Mouse (Mus musculus): Measurements from ENCODE around the gene Dgkg. TPM values are rescaled to one million over a fixed set of nuclear protein-coding genes. Genes with fewer than 3 reads are reported as not detected.
A peak's percentile ranks its signal among the peaks of the same experiment; 100 is the strongest.

Gene Dgkg
- total and polyA plus RNA-seq, 2 experiments from 2014 or later, result 0.08 to 0.44 TPM

- Histone ChIP-seq H3K36me3 (replicated peaks; ENCODE audit: control insufficient read depth, insufficient read depth, low read length) (no peaks in the 10 kb centered on the region), H3K9me3 (replicated peaks; ENCODE audit: control insufficient read depth, low read length) (no peaks in the 10 kb centered on the region), H3K9ac (replicated peaks; ENCODE audit: low read depth, low read length) (no peak overlapping the region), H3K4me2 (ENCODE audit: low read depth, low read length) (no peak overlapping the region), H3K4me1 (ENCODE audit: control insufficient read depth, insufficient read depth) (peaks cover 13% of the 10 kb centered on the region), H3K4me3 (ENCODE audit: low read depth, low read length) (no peak overlapping the region), H3K27ac (ENCODE audit: low read depth) (no peak overlapping the region), H3K27me3 (ENCODE audit: control insufficient read depth, insufficient read depth, low read length) (no peaks in the 10 kb centered on the region)
- WGBS, result 82% methylated on average over 4 of the region's 4 CpGs
- no peak for TF ChIP-seq CTCF (IDR thresholded peaks at IDR 0.05; ENCODE audit: low read depth)
- TF ChIP-seq EP300 (IDR thresholded peaks at IDR 0.05; ENCODE audit: low read depth), result no peak
- ATAC-seq (ENCODE audit: insufficient read depth, low read depth), result no peak
- DNase-seq (ENCODE audit: low spot score), result no peak
Observed at GRCm38 (mm10) chr16:22441317-22441716, 215.7 kb downstream of the Dgkg start.

- no peak for TF ChIP-seq EP300 (IDR thresholded peaks at IDR 0.05; ENCODE audit: low read depth)
- TF ChIP-seq CTCF (IDR thresholded peaks at IDR 0.05; ENCODE audit: low read depth), result peak; percentile 38
- Histone ChIP-seq H3K9ac (replicated peaks; ENCODE audit: low read depth, low read length) (peak overlapping the region; percentile 35), H3K4me3 (ENCODE audit: low read depth, low read length) (peak overlapping the region; percentile 89), H3K27me3 (ENCODE audit: control insufficient read depth, insufficient read depth, low read length) (no peaks in the 10 kb centered on the region), H3K4me1 (ENCODE audit: control insufficient read depth, insufficient read depth) (peaks cover 13% of the 10 kb centered on the region), H3K4me2 (ENCODE audit: low read depth, low read length) (peak overlapping the region; percentile 66), H3K9me3 (replicated peaks; ENCODE audit: control insufficient read depth, low read length) (no peaks in the 10 kb centered on the region), H3K27ac (ENCODE audit: low read depth) (peak overlapping the region; percentile 82), H3K36me3 (replicated peaks; ENCODE audit: control insufficient read depth, insufficient read depth, low read length) (no peaks in the 10 kb centered on the region)
- ATAC-seq (ENCODE audit: insufficient read depth, low read depth), result peak; percentile 26; the same call in 1 of the 2 replicates
- DNase-seq (ENCODE audit: low spot score), result peak; percentile 61
- under 1% methylated on average over 18 of the region's 18 CpGs for WGBS
Observed at GRCm38 (mm10) chr16:22440269-22440668, 216.8 kb downstream of the Dgkg start.

DNA sequence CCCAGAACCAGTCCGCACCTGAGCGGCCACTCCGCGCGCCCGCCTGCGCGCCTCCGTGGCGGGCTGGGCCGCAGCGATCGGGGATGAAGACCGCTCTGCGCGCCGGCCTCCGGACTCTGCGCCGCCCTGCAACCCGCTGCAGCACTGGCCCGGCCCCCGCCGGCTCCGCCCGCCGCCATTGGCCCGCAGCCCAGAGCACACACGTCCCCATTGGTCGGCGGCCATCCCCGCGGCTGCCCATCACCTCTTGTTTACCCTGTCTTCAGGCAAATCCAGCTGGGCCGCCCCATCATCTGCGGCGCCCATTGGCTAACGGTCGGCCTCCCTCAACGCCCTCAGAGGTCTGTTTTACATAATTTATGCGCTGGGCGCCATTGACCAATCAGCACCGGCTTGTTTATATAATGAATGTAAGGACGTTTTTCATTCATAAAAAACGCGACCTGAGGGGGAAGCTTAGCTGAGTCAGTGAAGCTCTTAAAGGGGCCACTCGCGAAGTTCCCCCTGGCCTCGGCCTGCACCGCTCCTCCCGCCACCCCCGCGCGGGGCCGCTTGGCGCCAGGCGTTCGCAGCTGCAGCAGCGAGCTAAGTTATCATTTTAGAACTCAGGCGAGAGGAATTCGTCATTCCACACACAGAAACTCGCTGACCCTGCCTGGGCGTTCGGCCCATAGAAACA is 217.4 kb downstream of the Dgkg start, which contains the start of gene Etv5:
TSS of gene Etv5 (minus strand) at position 221 of the 679 bp plus-strand sequence.
- H3K4me1 ChIP-seq (ENCODE audit: control insufficient read depth, insufficient read depth), result peaks cover 13% of the 10 kb centered on the region
- ATAC-seq (ENCODE audit: insufficient read depth, low read depth) (peak; percentile 95), DNase-seq (ENCODE audit: low spot score) (peak; percentile 100)
- TF ChIP-seq CTCF (IDR thresholded peaks at IDR 0.05; ENCODE audit: low read depth) (0 out of 2 replicates have a peak, but pooled peaks have one; percentile 12), EP300 (IDR thresholded peaks at IDR 0.05; ENCODE audit: low read depth) (peak; percentile 42)
- no peaks in the 10 kb centered on the region for H3K27me3 ChIP-seq (ENCODE audit: control insufficient read depth, insufficient read depth, low read length)
- H3K9me3 ChIP-seq (replicated peaks; ENCODE audit: control insufficient read depth, low read length), result no peaks in the 10 kb centered on the region
- WGBS, result under 1% methylated on average over 62 of the region's 63 CpGs
- H3K4me3 ChIP-seq (ENCODE audit: low read depth, low read length), result peak within 1 kb of the TSS; percentile 89
- no peaks in the 10 kb centered on the region for H3K36me3 ChIP-seq (replicated peaks; ENCODE audit: control insufficient read depth, insufficient read depth, low read length)
- H3K4me2 ChIP-seq (ENCODE audit: low read depth, low read length), result peak within 1 kb of the TSS; percentile 98
- peak within 1 kb of the TSS; percentile 82 for H3K27ac ChIP-seq (ENCODE audit: low read depth)
- peak within 1 kb of the TSS; percentile 79 for H3K9ac ChIP-seq (replicated peaks; ENCODE audit: low read depth, low read length)

DNA sequence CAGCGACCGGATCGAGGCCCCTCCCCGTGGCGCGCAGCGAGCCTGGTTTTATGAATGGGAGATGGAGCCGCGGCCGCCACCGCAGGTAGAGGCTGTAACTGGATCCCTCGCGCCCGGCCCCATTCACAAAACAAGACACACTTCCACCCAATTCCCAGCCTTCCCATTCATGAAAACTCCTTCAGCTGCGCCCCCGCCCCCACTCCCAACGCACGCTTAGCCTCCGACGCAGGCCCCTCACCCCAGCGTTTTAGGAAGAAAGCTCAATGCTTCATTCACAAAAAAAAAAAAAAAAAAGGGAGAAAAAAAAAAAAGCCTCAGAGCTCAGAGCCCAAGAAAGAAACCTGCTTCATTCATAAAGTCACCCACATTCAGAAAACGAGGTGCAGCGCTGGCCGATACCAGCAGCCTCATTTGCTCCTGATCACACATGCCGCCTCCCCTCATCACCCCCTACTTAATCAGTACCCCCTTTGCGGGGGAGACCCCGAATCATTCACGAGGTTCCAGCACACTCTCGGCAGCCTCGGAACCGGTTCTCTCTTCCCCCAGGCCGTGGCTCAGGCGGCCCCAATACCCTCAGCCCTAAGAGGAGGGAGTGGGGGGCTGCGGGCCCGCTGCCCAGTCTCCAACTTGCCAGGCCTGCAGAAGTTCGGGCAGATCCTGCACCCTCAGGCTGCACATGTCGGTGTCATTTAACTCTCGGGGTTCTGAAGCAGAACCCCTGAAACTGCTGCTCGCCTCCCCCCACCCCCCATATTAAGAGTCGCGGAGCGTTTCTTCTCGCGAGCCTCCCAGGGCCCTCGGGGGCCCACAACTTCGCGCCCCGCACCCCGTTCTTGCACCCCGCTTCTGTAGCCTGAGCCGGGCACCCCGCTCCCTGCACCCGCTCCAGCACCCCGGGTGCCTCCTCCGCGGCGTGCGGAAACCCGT is 218.3 kb downstream of the Dgkg start:
- DNase-seq (ENCODE audit: low spot score), result peak; percentile 62
- Histone ChIP-seq H3K9me3 (replicated peaks; ENCODE audit: control insufficient read depth, low read length) (no peaks in the 10 kb centered on the region), H3K4me1 (ENCODE audit: control insufficient read depth, insufficient read depth) (peaks cover 13% of the 10 kb centered on the region), H3K4me3 (ENCODE audit: low read depth, low read length) (peak overlapping the region; percentile 89), H3K4me2 (ENCODE audit: low read depth, low read length) (peak overlapping the region; percentile 98), H3K27ac (ENCODE audit: low read depth) (peak overlapping the region; percentile 71), H3K9ac (replicated peaks; ENCODE audit: low read depth, low read length) (peak overlapping the region; percentile 79), H3K36me3 (replicated peaks; ENCODE audit: control insufficient read depth, insufficient read depth, low read length) (no peaks in the 10 kb centered on the region), H3K27me3 (ENCODE audit: control insufficient read depth, insufficient read depth, low read length) (no peaks in the 10 kb centered on the region)
- TF ChIP-seq EP300 (IDR thresholded peaks at IDR 0.05; ENCODE audit: low read depth) (no peak), CTCF (IDR thresholded peaks at IDR 0.05; ENCODE audit: low read depth) (no peak)
- 0 out of 2 replicates have a peak, but pooled peaks have one; percentile 1 for ATAC-seq (ENCODE audit: insufficient read depth, low read depth)
- under 1% methylated on average over 58 of the region's 59 CpGs for WGBS

DNA sequence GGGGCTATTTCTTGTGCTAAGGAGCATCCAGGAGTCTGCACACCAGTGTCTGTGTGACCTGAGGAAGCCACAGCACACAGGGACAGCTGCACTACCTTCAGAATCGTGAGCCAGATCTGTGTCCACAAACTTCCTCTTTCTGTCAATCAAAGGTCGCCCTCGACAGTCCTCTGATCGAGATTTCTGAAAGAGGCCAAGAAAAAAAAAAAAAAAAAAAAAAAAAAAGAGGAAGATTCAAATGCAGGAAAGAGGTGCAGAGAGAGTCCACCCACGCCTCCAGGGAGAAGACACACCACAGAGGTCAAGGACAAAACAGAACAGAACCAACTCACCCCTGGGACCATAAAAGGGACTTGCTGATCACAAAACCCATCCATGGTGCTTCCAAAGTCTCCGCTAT is 220.9 kb downstream of the Dgkg start:
- ATAC-seq (ENCODE audit: insufficient read depth, low read depth) (no peak), DNase-seq (ENCODE audit: low spot score) (no peak)
- Histone ChIP-seq H3K9me3 (replicated peaks; ENCODE audit: control insufficient read depth, low read length) (no peaks in the 10 kb centered on the region), H3K4me1 (ENCODE audit: control insufficient read depth, insufficient read depth) (peaks cover 9% of the 10 kb centered on the region), H3K27me3 (ENCODE audit: control insufficient read depth, insufficient read depth, low read length) (no peaks in the 10 kb centered on the region), H3K27ac (ENCODE audit: low read depth) (no peak overlapping the region), H3K36me3 (replicated peaks; ENCODE audit: control insufficient read depth, insufficient read depth, low read length) (no peaks in the 10 kb centered on the region), H3K9ac (replicated peaks; ENCODE audit: low read depth, low read length) (no peak overlapping the region), H3K4me2 (ENCODE audit: low read depth, low read length) (no peak overlapping the region), H3K4me3 (ENCODE audit: low read depth, low read length) (no peak overlapping the region)
- WGBS, result 60% methylated on average over 6 of the region's 6 CpGs
- TF ChIP-seq EP300 (IDR thresholded peaks at IDR 0.05; ENCODE audit: low read depth) (no peak), CTCF (IDR thresholded peaks at IDR 0.05; ENCODE audit: low read depth) (no peak)

Data from heart, postnatal 0 days (tissue).